Mouse (Mus musculus) lung, adult 2 months (tissue): ENCODE measurements at regions not wholly inside any gene's neighbourhood (a gene's known extent, or its start where the extent isn't known, plus 50 kb on each side); places are given as distances from the start of the nearest gene placed in this dataset.

ENCODE experiments used
- CTCF ChIP-seq: fragments of 200-500 bp; IDR thresholded peaks from 2 replicates; pipeline ENCODE4 v1.5.1; 2011; ENCODE audit warnings: mild to moderate bottlenecking, low read length, control low read depth; ENCODE audit not compliant: insufficient read depth
- POLR2A ChIP-seq: fragments of 200-500 bp; IDR thresholded peaks from 2 replicates; pipeline ENCODE4 v1.6.1; 2011; ENCODE audit warnings: low read depth, mild to moderate bottlenecking, control low read depth, low read length, borderline replicate concordance; ENCODE audit errors: extremely low read depth

- TF ChIP-seq CTCF (no peak), POLR2A (no peak)
These were observed 363.4 kb downstream of the H2al1j start for GRCm38 (mm10) chrX:11691019-11691418.
